Mouse (Mus musculus) heart, adult 2 months (tissue): ENCODE data around the gene Calml4.

Source experiments
- CTCF ChIP-seq: fragments of 200-600 bp; IDR thresholded peaks from 2 replicates; pipeline ENCODE4 v1.8.1; 2022; ENCODE audit warnings: antibody characterized with exemption, mild to moderate bottlenecking, moderate library complexity
- EP300 ChIP-seq: fragments of 200-500 bp; IDR thresholded peaks from 2 replicates; pipeline ENCODE4 v1.6.1; 2011; ENCODE audit warnings: low read depth, low read length, control low read depth; ENCODE audit not compliant: insufficient read depth
- POLR2A ChIP-seq: fragments of 200-500 bp; IDR thresholded peaks from 2 replicates; pipeline ENCODE4 v1.6.1; 2011; ENCODE audit warnings: mild to moderate bottlenecking, low read depth, low read length, control low read depth; ENCODE audit not compliant: insufficient read depth

DNA sequence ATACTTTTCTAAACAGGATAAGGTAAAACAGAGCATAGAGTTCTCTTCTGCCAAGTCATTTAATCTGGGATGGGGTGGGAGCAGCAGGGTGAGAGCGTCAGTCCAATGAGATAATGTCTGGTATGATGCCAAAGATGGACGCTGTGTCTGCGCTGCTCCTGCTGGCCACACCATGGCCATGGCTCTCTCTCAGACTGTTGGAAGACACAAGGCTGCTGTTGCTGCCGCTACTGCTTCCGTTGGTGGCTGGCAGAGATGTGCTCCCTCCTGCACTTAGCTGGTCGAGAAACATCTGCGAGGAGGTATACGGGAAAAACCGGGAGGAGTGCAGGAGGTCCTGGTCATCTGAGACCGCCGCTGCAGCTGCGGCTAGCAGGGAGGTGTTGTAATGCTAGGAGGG, 24.0 kb downstream of the Calml4 start:
- TF ChIP-seq POLR2A (no peak), EP300 (peak; percentile 46; the same call in 1 of the 2 replicates), CTCF (peak; percentile 59)
